Mouse (Mus musculus): Measurements from ENCODE around the gene Vmn2r19. TPM values are rescaled to one million over a fixed set of nuclear protein-coding genes. Genes with fewer than 3 reads are reported as not detected.

The Vmn2r19 gene
- not detected in 2 replicates for polyA plus RNA-seq (2015; fragmentation: Nextera tagmentation; extraction: Ambion mirVana)

- Histone ChIP-seq H3K9ac (no peak within 1 kb of the TSS), H3K27me3 (no peaks in the 10 kb centered on the region), H3K9me3 (no peaks in the 10 kb centered on the region), H3K4me2 (no peak within 1 kb of the TSS), H3K36me3 (no peaks in the 10 kb centered on the region), H3K4me3 (no peak within 1 kb of the TSS), H3K4me1 (no peaks in the 10 kb centered on the region), H3K27ac (no peak within 1 kb of the TSS)
- WGBS = 83% methylated on average over 2 of the region's 2 CpGs
- no peak for ATAC-seq (ENCODE audit: borderline replicate concordance, extremely low read depth, low FRiP score, low TSS enrichment)
Measured at GRCm38 (mm10) chr6:123308033-123308432, at the start of gene Vmn2r19. TSS of gene Vmn2r19 (plus strand) at chr6:123308333.

GRCm38 (mm10) chr6:123258946-123259345, 49.2 kb upstream of the Vmn2r19 start:
- ATAC-seq (ENCODE audit: borderline replicate concordance, extremely low read depth, low FRiP score, low TSS enrichment) = no peak
- Histone ChIP-seq H3K4me2 (no peak overlapping the region), H3K36me3 (no peaks in the 10 kb centered on the region), H3K4me3 (no peak overlapping the region), H3K27me3 (no peaks in the 10 kb centered on the region), H3K9ac (no peak overlapping the region), H3K9me3 (no peaks in the 10 kb centered on the region), H3K27ac (no peak overlapping the region), H3K4me1 (no peaks in the 10 kb centered on the region)
- 65% methylated on average over 3 of the region's 3 CpGs for WGBS

DNA sequence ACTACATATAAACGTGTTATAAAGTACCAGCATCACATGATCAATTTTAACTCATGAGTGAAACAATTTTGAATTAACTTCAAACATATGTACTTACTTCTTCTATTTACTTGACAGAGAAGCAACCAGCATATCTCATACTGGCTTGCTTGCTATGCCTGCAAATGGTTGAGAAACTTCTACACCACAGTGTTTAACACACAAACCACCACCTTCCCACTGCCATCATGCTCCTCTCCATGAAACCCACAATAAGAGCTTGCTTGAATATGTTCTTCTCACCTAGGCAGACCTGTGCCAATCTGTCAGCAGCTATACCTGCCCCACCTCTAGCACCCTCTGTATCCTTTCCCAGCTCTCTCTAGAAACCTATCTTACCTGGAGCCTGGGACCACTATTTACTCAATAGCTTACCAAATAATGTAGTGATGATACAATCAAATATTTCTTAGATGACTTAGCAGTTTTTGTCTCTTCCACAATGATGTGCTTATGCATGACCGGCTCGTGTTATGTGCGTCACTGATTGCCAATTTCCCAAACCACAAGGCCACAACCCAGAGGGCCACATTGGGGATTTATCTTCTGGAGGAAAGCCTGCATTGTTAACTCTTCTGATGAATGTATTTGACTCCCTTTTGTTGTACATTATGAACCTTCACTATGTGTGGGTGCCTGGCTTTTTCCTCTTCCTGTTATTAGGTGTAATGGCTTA, 48.1 kb upstream of the Vmn2r19 start:
- Histone ChIP-seq H3K4me1 (no peaks in the 10 kb centered on the region), H3K9ac (no peak overlapping the region), H3K4me3 (no peak overlapping the region), H3K9me3 (no peaks in the 10 kb centered on the region), H3K27me3 (no peaks in the 10 kb centered on the region), H3K27ac (no peak overlapping the region), H3K4me2 (no peak overlapping the region), H3K36me3 (no peaks in the 10 kb centered on the region)
- ATAC-seq (ENCODE audit: borderline replicate concordance, extremely low read depth, low FRiP score, low TSS enrichment) = no peak
- WGBS = 74% methylated on average over 4 of the region's 4 CpGs

DNA sequence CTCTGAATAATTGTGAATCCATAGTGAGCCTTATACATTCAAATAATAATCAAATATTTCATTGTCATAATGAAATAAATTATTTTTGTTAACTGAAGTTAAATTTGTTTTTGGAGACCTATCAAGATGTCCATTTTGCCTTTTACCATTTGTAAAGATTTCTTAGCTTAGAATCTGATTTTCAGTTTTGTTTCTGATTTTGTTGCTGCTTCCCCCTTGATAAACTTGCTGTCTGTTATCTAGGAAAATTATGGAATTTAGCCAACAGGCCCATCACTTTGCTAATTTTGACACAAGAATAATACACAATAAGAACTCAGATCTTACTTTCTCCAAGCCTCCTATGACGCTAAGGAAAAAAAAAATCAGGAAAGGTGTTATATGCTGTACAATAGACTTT, 47.3 kb upstream of the Vmn2r19 start:
- no peaks in the 10 kb centered on the region for H3K36me3 ChIP-seq
- H3K4me2 ChIP-seq = no peak overlapping the region
- H3K27ac ChIP-seq = no peak overlapping the region
- no peak overlapping the region for H3K9ac ChIP-seq
- no peak overlapping the region for H3K4me3 ChIP-seq
- ATAC-seq (ENCODE audit: borderline replicate concordance, extremely low read depth, low FRiP score, low TSS enrichment) = no peak
- H3K4me1 ChIP-seq = no peaks in the 10 kb centered on the region
- H3K9me3 ChIP-seq = no peaks in the 10 kb centered on the region
- 86% methylated on average over 1 of the region's 1 CpGs for WGBS
- no peaks in the 10 kb centered on the region for H3K27me3 ChIP-seq

- Histone ChIP-seq H3K9me3 (no peaks in the 10 kb centered on the region), H3K4me3 (no peak within 1 kb of the TSS), H3K9ac (no peak within 1 kb of the TSS), H3K4me2 (no peak within 1 kb of the TSS), H3K27ac (no peak within 1 kb of the TSS), H3K27me3 (no peaks in the 10 kb centered on the region), H3K4me1 (no peaks in the 10 kb centered on the region), H3K36me3 (no peaks in the 10 kb centered on the region)
- ATAC-seq (ENCODE audit: borderline replicate concordance, extremely low read depth, low FRiP score, low TSS enrichment) = no peak
- 70% methylated on average over 4 of the region's 4 CpGs for WGBS
Measured at GRCm38 (mm10) chr6:123261555-123262161, 46.5 kb upstream of the Vmn2r19 start, which contains the start of gene Clec4d. TSS of gene Clec4d (plus strand) at chr6:123262111.

GRCm38 (mm10) chr6:123264194-123264593, 43.9 kb upstream of the Vmn2r19 start:
- H3K4me1 ChIP-seq = no peaks in the 10 kb centered on the region
- H3K27me3 ChIP-seq = no peaks in the 10 kb centered on the region
- no peaks in the 10 kb centered on the region for H3K36me3 ChIP-seq
- no peaks in the 10 kb centered on the region for H3K9me3 ChIP-seq
- no peak overlapping the region for H3K4me3 ChIP-seq
- H3K27ac ChIP-seq = no peak overlapping the region
- no peak for ATAC-seq (ENCODE audit: borderline replicate concordance, extremely low read depth, low FRiP score, low TSS enrichment)
- 87% methylated on average over 3 of the region's 3 CpGs for WGBS
- H3K9ac ChIP-seq = no peak overlapping the region
- no peak overlapping the region for H3K4me2 ChIP-seq

DNA sequence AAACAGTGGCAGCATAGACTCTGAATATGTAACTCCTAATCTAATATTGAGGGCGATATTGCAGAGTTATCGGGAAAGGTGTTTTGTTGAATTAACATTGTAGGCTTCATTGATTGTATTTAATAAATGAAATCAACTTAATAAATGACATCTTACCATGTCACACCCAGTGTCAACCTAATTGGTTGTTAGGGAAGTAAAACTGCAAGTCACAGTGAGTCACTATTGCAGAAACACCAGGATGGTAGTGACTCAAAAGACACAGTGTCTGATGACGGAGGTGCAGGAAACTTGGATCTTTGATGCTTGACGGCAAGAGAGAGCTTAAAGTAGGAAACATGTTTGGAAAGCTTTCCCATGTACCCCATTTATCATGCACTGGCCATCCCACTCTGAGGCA, 42.3 kb upstream of the Vmn2r19 start:
- 79% methylated on average over 4 of the region's 4 CpGs for WGBS
- Histone ChIP-seq H3K4me2 (no peak overlapping the region), H3K27ac (no peak overlapping the region), H3K9me3 (no peaks in the 10 kb centered on the region), H3K9ac (no peak overlapping the region), H3K27me3 (no peaks in the 10 kb centered on the region), H3K4me3 (no peak overlapping the region), H3K36me3 (no peaks in the 10 kb centered on the region), H3K4me1 (no peaks in the 10 kb centered on the region)
- no peak for ATAC-seq (ENCODE audit: borderline replicate concordance, extremely low read depth, low FRiP score, low TSS enrichment)

DNA sequence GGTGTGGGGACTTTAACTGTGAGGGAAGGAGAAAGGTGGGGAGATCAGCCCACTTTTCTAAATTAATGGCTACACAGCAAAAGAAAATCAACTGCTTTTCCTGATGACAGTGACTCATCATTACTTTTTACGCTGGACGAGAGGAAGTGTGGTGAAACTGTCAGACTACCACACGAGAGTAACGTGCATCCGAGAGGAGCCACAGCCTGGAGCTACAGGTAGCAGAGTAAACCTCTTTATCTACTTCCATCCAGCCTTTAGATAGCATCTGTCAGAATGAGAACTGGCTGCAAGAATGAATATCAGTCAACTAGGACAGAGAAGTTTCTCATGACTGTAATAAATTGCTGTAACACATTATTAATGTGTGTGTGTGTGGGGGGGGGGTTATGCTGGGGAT, 41.2 kb upstream of the Vmn2r19 start:
- no peaks in the 10 kb centered on the region for H3K4me1 ChIP-seq
- no peak overlapping the region for H3K4me3 ChIP-seq
- WGBS = 77% methylated on average over 5 of the region's 5 CpGs
- no peaks in the 10 kb centered on the region for H3K9me3 ChIP-seq
- H3K27me3 ChIP-seq = no peaks in the 10 kb centered on the region
- no peak overlapping the region for H3K27ac ChIP-seq
- no peaks in the 10 kb centered on the region for H3K36me3 ChIP-seq
- ATAC-seq (ENCODE audit: borderline replicate concordance, extremely low read depth, low FRiP score, low TSS enrichment) = no peak
- no peak overlapping the region for H3K4me2 ChIP-seq
- no peak overlapping the region for H3K9ac ChIP-seq

GRCm38 (mm10) chr6:123279443-123279842, 28.7 kb upstream of the Vmn2r19 start:
- Histone ChIP-seq H3K27me3 (no peaks in the 10 kb centered on the region), H3K4me1 (no peaks in the 10 kb centered on the region), H3K9ac (no peak overlapping the region), H3K4me3 (no peak overlapping the region), H3K9me3 (no peaks in the 10 kb centered on the region), H3K27ac (no peak overlapping the region), H3K36me3 (no peaks in the 10 kb centered on the region), H3K4me2 (no peak overlapping the region)
- WGBS = 83% methylated on average over 2 of the region's 2 CpGs
- ATAC-seq (ENCODE audit: borderline replicate concordance, extremely low read depth, low FRiP score, low TSS enrichment) = no peak

- H3K9me3 ChIP-seq = no peaks in the 10 kb centered on the region
- no peaks in the 10 kb centered on the region for H3K4me1 ChIP-seq
- WGBS = 93% methylated on average over 2 of the region's 2 CpGs
- H3K36me3 ChIP-seq = no peaks in the 10 kb centered on the region
- no peak overlapping the region for H3K27ac ChIP-seq
- H3K9ac ChIP-seq = no peak overlapping the region
- no peak overlapping the region for H3K4me2 ChIP-seq
- H3K27me3 ChIP-seq = no peaks in the 10 kb centered on the region
- ATAC-seq (ENCODE audit: borderline replicate concordance, extremely low read depth, low FRiP score, low TSS enrichment) = no peak
- H3K4me3 ChIP-seq = no peak overlapping the region
Measured at GRCm38 (mm10) chr6:123286311-123286710, 21.8 kb upstream of the Vmn2r19 start.

DNA sequence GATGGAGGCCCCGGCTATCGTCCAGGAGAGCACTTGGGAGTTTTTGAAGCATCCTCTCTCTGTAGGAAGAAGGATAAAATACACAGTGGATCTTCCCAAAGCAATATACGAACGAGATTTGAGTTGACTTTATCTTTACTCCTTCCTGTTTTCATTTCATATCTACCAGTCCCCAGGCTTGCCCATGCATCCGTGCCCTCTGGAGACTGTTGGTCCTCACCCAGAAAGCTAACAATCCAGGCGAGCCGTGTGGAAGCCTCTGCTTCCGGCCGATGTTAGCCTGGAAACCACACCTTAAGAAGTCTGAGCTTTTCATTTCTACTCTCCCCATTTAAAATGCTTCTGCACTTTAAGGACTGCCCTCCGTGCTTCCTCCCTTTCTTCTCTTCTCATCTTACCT, 19.2 kb upstream of the Vmn2r19 start:
- Histone ChIP-seq H3K27ac (no peak overlapping the region), H3K4me2 (no peak overlapping the region), H3K9ac (no peak overlapping the region), H3K4me3 (no peak overlapping the region), H3K27me3 (no peaks in the 10 kb centered on the region), H3K9me3 (no peaks in the 10 kb centered on the region), H3K36me3 (no peaks in the 10 kb centered on the region), H3K4me1 (no peaks in the 10 kb centered on the region)
- ATAC-seq (ENCODE audit: borderline replicate concordance, extremely low read depth, low FRiP score, low TSS enrichment) = no peak
- WGBS = 79% methylated on average over 10 of the region's 10 CpGs

DNA sequence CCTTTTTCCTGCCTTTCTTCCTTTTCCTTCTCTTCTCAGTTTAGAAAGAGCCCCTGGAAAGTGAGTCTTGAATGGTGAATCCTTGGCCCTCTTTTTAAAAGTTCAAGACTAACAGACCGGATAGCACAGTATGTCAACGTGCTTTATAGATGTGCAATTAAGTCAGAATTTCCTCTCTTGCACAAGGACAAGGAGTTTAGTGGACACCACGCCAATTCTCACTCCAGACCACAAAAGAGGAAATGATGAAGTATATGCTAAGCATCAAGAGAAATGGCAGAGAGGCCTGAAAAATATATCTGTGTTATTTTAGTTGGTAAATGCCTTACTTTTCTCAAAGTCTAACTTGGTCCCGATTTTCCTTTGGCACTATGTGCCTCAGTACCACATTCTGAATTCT, 18.4 kb upstream of the Vmn2r19 start, which contains the start of gene Clec4e:
Gene Clec4e (minus strand): TSS at position 118 of the 400 bp plus-strand sequence.
- no peaks in the 10 kb centered on the region for H3K4me1 ChIP-seq
- H3K9me3 ChIP-seq = no peaks in the 10 kb centered on the region
- H3K4me3 ChIP-seq = no peak within 1 kb of the TSS
- H3K4me2 ChIP-seq = no peak within 1 kb of the TSS
- ATAC-seq (ENCODE audit: borderline replicate concordance, extremely low read depth, low FRiP score, low TSS enrichment) = no peak
- no peak within 1 kb of the TSS for H3K9ac ChIP-seq
- 79% methylated on average over 4 of the region's 4 CpGs for WGBS
- no peaks in the 10 kb centered on the region for H3K36me3 ChIP-seq
- no peak within 1 kb of the TSS for H3K27ac ChIP-seq
- no peaks in the 10 kb centered on the region for H3K27me3 ChIP-seq
